Mouse (Mus musculus) heart, postnatal 4 days (tissue): ENCODE results near the gene Elovl6. TPM values are rescaled to one million over a fixed set of nuclear protein-coding genes. Genes with fewer than 3 reads are reported as not detected.

Experiments used
- DNase-seq: peaks from one replicate; pipeline ENCODE4 v3.0.0; 2021
- total RNA-seq, 2 experiments: library from RNA; stranded (reverse); gene quantifications; 2 replicates each; pipeline ENCODE4 v1.2.3; 2021

Gene Elovl6
- 1 to 10 TPM; 3.7 TPM for total RNA-seq

- DNase-seq = peak; percentile 62
Measured at GRCm38 (mm10) chr3:129532180-129532864, at the start of gene Elovl6. Elovl6 (plus strand) TSS chr3:129532355.

- no peak for DNase-seq
Measured at GRCm38 (mm10) chr3:129488774-129489173, 43.4 kb upstream of the Elovl6 start.

- no peak for DNase-seq
Measured at GRCm38 (mm10) chr3:129494123-129494522, 38.0 kb upstream of the Elovl6 start.

- no peak for DNase-seq
Measured at GRCm38 (mm10) chr3:129494731-129495130, 37.4 kb upstream of the Elovl6 start.

- no peak for DNase-seq
Measured at GRCm38 (mm10) chr3:129503781-129504180, 28.4 kb upstream of the Elovl6 start.

- no peak for DNase-seq
Measured at GRCm38 (mm10) chr3:129504928-129505327, 27.2 kb upstream of the Elovl6 start.

- DNase-seq = no peak
Measured at GRCm38 (mm10) chr3:129507736-129508135, 24.4 kb upstream of the Elovl6 start.

- DNase-seq = no peak
Measured at GRCm38 (mm10) chr3:129508571-129508970, 23.6 kb upstream of the Elovl6 start.

GRCm38 (mm10) chr3:129509725-129510124 is 22.4 kb upstream of the Elovl6 start:
- no peak for DNase-seq

GRCm38 (mm10) chr3:129515863-129516436 is 16.2 kb upstream of the Elovl6 start:
- no peak for DNase-seq

- DNase-seq = no peak
Measured at GRCm38 (mm10) chr3:129520499-129520898, 11.7 kb upstream of the Elovl6 start.

- DNase-seq = no peak
Measured at GRCm38 (mm10) chr3:129523456-129524143, 8.6 kb upstream of the Elovl6 start.

- no peak for DNase-seq
Measured at GRCm38 (mm10) chr3:129527046-129527445, 5.1 kb upstream of the Elovl6 start.

- DNase-seq = no peak
Measured at GRCm38 (mm10) chr3:129529311-129529710, 2.8 kb upstream of the Elovl6 start.

GRCm38 (mm10) chr3:129530461-129530860 is 1.7 kb upstream of the Elovl6 start:
- DNase-seq = no peak

GRCm38 (mm10) chr3:129532865-129533742 is 949 bp downstream of the Elovl6 start:
- DNase-seq = peak; percentile 13

- DNase-seq = peak; percentile 78
Measured at GRCm38 (mm10) chr3:129533743-129534530, 1.8 kb downstream of the Elovl6 start.

- DNase-seq = no peak
Measured at GRCm38 (mm10) chr3:129535444-129535843, 3.3 kb downstream of the Elovl6 start.

- peak; percentile 83 for DNase-seq
Measured at GRCm38 (mm10) chr3:129536109-129536508, 4.0 kb downstream of the Elovl6 start.

- DNase-seq = no peak
Measured at GRCm38 (mm10) chr3:129537954-129538353, 5.8 kb downstream of the Elovl6 start.

- DNase-seq = no peak
Measured at GRCm38 (mm10) chr3:129540882-129541281, 8.7 kb downstream of the Elovl6 start.

- DNase-seq = no peak
Measured at GRCm38 (mm10) chr3:129541456-129541855, 9.3 kb downstream of the Elovl6 start.
